Mouse (Mus musculus): ENCODE measurements at regions not wholly inside any gene's neighbourhood (a gene's known extent, or its start where the extent isn't known, plus 50 kb on each side); places are given as distances from the start of the nearest gene placed in this dataset.

DNA sequence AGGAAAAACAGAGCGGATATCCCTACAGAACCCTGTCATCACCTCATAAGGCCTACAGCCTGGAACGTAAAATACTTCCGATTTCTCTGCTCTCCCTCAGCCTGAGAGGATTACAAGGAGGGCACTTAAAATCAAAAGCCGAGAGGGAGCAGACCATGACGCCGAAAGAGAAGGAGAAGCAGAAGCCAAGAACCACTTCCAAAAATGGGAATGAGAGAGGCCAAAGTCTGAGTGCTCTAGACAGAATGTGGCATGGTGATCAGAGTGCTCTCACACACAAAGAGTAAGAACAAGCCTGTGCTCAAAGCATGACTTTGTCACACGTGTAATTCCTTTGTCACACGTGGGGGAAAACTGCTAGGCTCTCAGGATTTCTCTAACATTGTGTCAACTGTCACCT lies 125.9 kb downstream of the Hlx start:
- no peak for DNase-seq (ENCODE audit: low spot score in 2 of 2)

DNA sequence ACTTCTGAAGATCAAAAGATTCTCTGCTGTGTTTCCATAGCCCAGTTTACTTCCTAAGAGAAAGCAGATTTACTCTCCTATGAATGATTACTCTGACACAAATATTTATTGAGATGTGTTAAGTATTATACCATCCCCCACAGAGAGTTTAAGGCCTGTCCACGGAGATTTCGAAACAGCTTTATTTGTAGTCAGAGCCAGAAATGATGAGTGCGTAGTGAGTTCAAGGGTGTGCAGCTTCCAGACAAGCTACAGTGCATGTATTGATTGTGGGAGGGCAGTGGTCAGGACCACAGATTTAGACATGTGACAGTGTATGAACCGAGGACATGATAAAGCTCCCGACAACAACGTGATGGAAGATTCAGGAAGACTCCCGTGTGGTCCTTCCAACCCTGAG lies 126.8 kb downstream of the Hlx start:
- no peak for DNase-seq (ENCODE audit: low spot score in 2 of 2)

DNA sequence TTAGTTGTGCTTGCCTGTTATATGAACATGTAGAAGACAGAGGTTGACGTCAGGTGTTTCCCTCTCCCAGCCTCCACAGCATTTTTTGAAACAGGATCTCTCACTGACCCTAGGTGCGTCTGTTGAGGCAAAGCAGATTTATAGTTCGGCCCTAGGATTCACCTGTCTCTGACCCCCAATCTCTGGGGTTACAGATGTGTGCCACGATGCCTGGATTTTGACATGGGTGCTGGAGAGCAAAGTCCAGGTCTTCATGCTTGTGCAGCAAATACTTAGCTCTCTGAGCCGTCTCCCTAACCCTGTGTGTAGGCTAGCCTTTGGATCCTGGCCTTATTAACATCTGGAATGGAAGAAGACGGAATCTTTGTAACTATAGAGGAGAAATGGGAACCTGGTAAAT lies 129.3 kb downstream of the Hlx start:
- DNase-seq (ENCODE audit: low spot score in 2 of 2), result no peak

DNA sequence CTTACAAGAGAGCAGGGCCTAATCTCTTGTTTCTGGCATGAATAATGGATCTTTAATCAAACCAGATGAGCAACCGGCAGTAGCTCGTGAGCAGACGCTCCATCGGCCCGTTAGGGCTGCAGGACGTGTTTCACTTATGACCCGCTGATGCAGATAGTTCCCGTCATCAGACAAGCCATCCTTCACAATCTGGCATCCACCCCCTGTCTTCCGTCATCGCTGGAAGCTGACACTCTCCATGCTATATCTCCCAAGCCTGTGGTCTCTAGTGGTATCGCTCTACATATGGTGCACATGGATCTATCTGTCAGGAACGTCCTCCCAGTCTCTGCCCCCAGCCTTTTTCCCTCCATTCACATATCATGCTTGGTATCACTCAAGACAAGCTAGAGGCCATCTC lies 137.0 kb downstream of the Hlx start:
- no peak for DNase-seq (ENCODE audit: low spot score in 2 of 2)

DNA sequence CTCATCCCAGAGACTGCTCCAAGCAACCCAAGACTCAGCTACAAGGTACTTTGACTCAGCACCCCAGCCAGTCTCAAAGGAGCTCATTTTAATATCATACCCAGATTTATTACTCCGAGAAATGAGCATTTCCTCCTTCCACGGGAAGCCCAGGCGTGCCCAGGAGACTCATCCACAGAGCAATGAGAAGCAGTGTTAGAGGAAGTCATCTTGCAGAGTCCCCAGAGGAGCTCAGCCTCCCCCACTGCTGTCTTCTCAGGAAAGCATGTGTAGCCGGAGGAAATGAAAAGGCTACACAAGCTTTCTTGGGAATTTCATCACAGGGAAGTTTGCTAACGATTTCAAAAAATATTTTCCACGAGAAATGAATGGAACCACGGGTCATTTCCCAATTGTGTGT lies 141.8 kb downstream of the Hlx start:
- no peak for DNase-seq (ENCODE audit: low spot score in 2 of 2)

DNA sequence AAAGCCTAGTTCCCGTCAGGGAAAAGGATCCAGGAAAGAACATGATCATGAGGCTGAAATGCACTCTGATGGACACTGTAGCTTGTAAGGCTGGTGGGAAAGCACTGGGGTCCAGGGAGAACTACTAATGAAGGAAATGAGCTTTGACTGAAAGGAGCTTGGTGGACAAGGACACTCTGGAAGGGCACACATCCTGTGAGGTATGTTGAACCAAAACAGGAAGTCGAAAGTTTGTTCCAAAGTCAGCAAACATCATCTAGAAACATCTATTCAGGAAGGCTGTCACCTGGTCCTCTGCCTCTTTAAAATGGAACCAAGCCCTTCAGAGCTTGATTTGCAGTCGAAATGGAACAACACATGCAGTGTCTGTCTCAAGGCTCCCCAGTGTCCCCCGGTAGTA lies 143.1 kb downstream of the Hlx start:
- no peak for DNase-seq (ENCODE audit: low spot score in 2 of 2)

DNA sequence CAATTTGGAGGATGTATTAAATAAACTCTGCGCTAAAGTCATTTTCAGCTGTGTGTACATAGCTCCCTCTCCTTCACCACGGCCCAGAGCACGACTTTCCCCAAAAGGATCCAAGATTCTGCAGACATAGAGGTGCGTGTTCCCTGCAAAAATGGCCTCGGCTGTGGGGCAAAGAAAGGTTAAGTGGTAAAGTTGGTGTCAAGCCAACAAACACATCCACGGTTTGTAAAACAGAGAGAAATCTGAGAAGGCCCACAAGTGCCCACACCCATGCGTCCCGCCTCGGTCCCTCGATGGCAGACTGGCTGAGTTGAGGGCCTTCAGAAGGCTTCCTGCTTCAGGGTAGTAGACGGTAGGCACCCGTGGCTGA lies 147.9 kb downstream of the Hlx start:
- DNase-seq (ENCODE audit: low spot score in 2 of 2), result no peak

DNA sequence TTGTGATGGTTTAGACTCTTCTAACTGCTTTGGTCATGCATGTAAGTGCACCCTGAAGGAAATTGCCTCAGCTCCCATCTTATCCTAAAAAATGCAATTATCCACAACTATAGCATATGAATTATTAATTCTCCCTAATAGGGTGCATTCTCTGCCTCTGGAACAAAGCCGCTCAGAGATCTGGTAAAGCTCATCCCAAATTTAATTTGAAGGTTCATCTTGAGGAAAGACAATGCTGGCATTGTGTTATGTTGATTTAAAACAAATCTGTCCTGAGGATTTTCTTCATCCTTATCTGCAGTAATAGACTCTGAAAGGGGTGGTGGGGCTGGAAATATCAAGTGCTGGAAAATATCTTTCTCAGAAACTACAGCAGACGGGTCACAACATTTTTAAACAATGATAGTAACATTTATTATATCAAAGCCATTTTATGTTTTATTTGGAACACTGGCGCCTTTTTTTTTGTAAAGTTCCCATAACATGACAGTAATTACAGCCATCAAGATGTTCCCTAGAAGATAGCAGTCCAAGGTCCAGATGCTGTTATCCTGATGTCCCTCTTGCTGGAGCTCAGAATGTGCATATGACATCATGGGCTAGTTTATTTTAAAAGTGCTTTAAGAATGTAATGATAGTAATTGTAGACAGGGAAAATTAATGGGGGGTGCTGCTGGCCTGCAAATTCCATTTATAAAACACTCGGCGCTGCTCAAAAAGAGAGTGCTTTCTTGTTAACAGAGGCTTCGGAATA lies 148.5 kb downstream of the Hlx start:
- DNase-seq (ENCODE audit: low spot score in 2 of 2), result no peak

DNA sequence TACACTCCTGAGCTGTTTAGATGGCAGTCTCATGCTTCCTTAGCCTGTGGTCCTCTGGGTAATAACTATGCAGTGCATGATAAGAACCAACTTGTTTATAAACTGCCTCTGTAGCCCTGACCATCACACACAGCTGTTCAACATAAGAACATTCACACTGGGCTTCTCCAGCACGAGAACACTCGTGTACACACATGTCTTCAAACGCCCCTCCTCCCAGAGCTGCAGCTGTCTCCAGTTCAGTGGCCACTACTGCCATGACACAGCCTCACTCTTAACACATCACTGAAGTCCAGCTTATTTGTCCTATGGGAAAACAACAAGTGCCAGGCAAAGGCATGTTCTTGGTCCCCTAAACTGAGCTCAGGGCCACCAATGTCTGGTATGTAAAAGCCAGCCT lies 152.9 kb downstream of the Hlx start:
- DNase-seq (ENCODE audit: low spot score in 2 of 2), result no peak

DNA sequence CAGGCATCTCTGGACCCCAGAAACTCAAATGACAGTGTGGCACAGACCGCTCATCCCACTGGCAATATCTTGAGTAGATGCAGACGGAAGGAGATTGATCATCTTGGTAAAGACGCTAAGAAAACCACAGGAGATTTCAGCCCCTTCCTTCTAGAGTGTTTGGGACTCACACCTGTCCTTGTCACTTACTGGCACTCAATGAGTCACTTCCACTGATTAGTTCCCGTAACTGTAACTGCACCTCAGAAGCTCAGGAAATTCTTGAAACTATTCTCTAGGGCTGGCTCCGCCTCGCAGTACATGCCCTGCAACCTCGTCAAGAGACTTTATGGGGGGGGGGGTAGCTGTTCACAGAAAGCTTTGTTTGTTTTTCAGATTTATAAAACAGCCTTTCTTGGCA lies 155.9 kb downstream of the Hlx start:
- DNase-seq (ENCODE audit: low spot score in 2 of 2), result no peak

DNA sequence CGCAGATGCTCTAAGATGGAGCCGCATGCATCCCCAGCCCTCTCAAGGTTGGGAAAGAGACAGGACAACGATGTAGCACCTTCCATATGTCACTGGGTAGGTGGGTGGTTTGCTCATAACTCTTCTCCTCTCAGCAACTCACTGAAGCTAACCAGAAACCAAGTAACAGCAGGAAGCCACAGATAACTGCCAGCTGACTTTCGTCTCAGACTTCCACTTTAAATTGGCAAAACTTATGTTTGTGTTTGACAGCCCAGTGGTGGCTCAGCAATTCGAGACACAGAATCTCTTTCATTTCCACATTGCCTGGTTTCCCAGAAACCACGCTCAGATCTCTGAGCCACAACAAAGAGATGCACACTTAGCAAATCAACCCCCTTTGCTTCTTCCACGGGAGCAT lies 159.1 kb downstream of the Hlx start:
- peak in 1 of 2 experiments; percentile 31 for DNase-seq (ENCODE audit: low spot score in 2 of 2)

DNA sequence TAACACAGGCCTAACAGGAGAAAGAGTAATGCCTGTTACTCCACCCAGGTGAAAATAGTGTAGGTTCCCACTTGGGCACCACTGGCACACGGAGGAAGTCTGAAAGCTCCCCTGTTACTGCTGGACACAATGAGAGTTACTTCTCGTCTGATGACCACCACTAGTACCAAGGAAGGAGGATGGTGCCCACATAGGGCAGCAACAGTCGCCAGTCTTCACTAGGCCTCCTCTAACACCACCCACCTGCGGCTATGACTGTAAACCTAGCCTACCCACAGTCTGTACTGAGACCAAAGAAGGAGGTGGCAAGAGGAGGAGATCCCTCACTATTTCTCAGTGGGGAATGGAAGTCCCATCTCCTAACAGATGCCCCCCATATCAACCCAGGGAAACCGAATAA lies 161.7 kb downstream of the Hlx start:
- DNase-seq (ENCODE audit: low spot score in 2 of 2), result no peak

DNA sequence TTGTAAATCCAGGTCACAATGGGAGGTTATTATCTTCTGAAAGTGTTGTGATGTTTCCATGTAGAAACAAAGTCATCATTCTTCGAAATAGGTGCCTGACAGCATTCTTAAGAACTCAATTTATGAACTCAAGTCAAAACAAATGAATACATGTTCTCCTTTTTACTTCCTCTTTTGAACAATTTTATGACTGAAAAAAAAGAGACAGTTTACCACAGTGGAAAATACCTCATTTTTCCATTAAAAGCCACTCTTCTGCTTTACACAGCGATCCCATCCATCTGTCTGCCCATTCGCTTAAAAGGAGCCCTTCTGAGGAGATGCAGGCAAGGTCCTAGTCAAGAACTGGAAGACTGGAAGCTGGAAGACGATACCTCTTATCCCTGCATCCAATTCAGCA lies 169.5 kb downstream of the Hlx start:
- no peak for DNase-seq (ENCODE audit: low spot score in 2 of 2)

DNA sequence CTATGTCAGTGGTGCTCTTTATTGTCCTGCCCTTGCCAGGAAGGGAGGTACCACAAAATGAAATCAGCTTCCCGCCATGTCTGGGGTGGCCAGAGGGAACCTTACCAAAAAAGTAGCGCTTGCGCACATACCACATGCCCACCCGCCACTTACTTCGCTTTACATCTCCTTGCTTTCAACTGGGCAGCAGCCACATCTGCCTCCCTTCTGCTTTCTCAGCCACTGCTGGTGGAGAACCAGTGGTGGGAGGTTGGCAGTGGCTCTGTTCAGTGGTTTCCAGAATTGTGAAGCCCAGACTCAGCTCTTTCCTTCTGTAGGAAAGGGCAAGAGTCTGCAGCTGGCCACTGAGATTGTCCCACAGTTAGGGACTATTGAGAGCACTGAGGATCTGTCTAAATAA lies 170.2 kb downstream of the Hlx start:
- no peak for DNase-seq (ENCODE audit: low spot score in 2 of 2)

DNA sequence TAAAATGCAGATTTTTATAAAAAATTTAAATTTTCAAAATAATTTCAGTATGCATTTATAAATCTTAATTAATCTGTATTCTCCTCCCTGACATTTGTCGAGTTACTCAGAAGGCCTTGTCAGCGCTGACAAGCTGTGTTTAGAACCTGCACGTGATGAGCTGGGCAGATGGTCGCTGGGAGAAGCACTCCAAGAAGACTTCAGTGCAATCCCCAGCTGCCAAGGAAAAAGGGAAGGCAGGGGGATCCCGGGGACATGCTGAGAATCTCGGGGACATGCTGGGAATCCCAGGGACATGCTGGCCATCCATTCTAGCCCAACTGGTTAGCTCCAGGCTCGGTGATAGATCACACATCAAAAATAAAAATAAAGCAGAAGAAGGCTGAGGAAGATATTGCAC lies 172.9 kb downstream of the Hlx start:
- DNase-seq (ENCODE audit: low spot score in 2 of 2), result peak; percentile 71 to 84

DNA sequence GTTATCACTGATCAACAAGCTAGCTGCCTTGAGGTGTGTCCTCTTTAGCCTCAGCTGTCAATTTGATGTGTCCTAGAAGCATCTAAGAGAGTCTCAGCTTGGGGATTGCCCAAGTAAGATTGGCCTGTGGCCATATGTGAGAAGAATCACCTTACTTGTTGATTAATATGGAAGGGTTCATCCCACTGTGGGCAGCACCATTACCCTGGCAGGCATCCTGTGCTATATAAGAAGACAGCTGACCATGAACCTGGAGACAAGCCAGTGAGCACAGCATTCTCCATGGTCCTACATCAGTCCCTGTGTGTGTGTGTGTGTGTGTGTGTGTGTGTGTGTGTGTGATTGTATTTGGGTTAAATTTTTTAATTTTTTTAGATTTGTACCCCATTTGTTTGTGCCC lies 178.6 kb downstream of the Hlx start:
- no peak for DNase-seq (ENCODE audit: low spot score in 2 of 2)

DNA sequence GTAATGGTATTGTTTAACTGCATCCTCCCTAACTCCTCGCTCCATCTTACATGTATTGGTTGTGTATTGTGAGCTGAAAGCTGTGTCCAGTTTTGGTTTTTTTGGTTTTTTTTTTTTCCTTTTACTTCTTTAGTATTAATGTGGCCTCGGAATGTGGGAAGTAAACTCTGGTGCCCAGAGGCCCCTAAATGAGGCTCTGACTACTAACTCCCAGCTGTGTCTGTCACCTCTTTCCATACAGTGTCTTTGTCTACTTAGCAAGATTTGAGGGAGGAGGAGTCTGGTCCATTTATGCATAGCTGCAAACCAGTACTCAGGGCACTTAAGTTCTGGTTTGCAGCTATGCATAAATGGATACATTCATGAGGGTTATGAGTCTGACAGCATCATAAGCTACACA lies 181.9 kb downstream of the Hlx start:
- no peak for DNase-seq (ENCODE audit: low spot score in 2 of 2)

DNA sequence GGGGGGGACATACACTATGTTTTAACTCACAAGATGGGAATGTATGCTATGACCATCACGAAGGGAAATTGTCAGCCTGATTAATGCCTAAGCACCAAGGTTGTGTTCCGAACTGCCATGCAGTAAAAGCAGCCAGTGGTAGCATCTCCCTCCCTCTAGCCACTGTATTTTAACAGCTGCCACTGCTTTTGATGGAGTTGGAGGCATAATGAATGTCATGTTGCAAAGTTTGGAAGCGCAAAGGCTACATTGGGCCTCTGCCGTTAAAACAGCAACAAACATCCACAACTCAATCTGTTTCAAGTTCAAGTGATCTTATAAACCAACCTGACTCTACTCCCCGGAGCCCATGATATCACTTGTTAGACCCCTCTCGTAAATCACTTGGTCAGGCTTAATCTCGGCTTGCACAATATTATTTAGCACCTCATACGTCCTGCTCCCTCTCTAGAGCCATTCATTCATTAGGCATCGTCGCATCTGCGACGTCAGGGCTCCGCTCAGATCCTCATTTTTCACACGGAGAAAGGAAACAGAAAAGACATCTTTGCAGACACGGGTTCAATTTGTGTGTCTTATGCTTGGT lies 184.7 kb downstream of the Hlx start:
- no peak for DNase-seq (ENCODE audit: low spot score in 2 of 2)

DNA sequence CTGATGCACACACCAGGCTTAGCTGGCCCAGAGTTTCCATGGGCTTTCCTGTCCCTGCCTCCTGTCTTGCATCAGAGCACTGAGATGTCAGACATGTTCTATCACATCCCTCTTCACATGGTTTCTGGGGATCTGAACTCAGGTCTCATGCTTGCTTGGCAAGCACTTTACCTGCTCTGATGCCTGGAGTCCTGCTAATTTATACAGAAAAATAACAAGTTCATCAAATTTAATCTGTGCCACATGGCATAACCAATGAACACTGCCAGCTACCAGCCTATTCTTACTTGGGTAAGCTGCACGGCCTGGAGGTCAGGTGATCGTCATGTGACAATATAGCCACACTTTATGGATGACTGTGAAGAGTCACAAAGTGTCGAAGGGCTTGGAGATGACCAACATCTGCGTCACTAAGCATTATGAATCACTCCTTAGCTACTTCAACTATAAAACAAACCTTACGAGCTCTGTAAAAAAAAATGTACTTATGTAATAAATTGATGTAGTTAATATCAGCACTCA lies 186.2 kb downstream of the Hlx start:
- DNase-seq (ENCODE audit: low spot score in 2 of 2), result no peak

DNA sequence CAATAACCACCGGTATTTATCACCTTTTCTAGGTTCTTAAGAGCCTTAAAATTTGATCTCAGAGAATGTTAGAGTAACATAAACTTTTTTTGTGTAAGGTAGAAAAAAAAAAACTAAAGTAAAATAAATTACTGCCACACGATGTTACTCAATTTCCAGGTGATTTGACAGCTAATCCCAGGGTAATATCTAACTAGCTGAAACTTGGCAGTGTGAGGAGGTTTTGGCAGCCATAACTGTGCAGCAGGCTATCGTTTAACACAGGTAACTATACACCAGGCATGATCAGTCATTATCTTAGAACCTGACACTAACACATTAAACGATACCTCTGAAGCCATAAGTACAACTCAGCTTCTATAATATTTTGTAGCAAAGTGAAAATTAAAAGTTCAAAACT lies 187.3 kb downstream of the Hlx start:
- no peak for DNase-seq (ENCODE audit: low spot score in 2 of 2)

DNA sequence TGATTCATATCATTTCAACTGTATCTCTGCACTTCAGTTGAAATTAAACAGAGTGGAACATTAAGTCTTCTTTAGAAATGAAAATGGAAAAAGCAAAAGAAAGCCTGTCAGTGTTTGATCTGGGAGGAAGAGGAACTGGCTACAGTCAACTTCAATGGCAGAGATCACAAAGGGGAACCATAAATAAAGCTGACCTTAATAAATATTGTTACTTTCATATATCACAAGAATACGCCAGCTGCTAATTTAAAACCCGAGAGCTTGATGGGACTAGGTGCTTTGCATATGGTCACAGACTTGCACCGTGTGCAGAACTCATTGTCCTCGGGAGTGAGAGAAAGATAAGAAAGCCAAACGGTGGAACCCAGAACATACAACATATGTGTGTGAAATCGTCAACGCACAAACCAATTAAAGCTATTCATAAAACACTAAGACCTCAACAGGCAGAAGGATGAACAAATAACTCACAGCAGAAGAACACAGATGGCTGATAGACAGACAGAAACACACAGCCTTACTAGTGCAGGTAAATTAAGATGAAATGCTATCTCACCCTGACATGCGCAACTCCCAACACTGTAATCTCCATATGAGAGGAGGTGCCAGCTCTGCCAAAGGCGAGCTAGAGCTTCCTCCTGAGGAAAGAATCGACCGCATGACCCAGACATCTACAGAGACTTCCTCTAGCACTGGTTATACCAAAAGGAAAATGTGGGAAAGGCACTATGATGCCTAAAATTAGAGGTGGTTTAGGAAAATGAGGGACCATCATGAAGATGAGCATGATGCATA lies 189.9 kb downstream of the Hlx start:
- DNase-seq (ENCODE audit: low spot score in 2 of 2), result no peak

DNA sequence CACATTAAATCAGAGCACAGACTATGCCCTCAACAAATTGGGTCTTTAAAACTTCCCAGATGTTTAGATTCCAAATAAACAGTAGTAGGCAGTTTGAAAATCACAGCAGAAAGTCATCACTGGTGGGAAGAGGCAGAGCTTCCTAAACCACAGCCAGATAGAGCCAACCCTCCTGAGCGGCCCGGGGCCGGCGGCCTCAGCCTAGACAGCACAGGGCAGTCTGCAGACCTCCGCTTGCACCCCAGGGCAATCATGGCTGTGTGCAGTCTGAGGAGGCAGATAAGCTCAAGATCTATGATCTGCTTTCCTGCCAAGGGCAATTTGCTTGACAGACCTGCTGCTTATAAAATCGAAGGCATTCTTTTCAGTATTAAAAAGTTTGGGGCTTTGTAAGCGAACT lies 192.6 kb downstream of the Hlx start:
- DNase-seq (ENCODE audit: low spot score in 2 of 2), result no peak

All from right cerebral cortex, postnatal 10 days (tissue).